Mouse (Mus musculus): ENCODE results near the gene Cela1. TPM values are rescaled to one million over a fixed set of nuclear protein-coding genes. Genes with fewer than 3 reads are reported as not detected.

Gene Cela1
- not detected for total RNA-seq (2021)
- long read RNA-seq, experiment 1 = 0 reads
- long read RNA-seq, experiment 2 = 0 reads

DNA sequence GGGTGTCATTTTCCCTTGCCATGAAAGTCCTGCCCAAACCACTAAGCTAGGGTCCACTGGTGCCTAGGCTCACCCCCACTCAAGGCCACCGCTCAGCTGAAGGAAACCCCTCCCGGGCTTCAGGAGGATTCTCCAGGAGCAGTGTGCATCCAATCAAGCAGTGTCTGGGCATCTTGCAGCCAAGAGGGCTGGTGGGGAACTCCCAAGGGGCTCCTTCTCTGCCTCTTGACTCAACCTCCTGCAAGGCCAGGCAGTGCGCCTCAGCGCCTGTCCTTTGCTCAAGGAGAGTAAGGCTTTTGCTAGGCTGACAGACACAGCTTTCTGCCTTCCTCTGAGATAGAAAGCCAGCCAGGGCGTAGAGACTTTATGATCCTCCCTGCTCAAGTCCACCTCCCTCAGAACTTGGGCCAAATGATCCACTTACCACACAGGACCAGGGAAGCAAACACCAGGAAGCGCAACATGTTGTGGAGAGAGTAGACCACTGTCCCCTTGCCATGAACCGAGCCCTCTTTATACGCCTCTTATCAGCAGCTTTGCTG lies at the start of gene Cela1:
Gene Cela1, minus strand, starts transcription at position 492 of the 542 bp plus-strand sequence.
- no peak for DNase-seq

DNA sequence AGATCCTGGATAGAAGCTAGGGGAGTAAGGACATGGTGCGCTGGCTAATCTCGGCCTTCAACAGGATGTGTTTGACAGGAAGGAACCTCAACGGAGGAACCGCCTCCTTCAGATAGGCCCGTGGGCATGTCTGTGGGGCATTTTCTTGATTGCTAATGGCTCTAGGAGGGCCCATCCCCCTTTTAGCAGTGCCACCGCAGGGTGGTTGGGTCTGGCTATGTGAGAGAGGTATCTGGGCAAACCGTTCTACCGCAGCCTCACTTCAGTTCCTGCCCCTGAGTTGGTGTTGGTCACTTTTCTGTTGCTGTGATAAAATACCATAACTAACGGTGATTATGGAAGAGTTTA lies 48.2 kb upstream of the Cela1 start:
- no peak for DNase-seq

DNA sequence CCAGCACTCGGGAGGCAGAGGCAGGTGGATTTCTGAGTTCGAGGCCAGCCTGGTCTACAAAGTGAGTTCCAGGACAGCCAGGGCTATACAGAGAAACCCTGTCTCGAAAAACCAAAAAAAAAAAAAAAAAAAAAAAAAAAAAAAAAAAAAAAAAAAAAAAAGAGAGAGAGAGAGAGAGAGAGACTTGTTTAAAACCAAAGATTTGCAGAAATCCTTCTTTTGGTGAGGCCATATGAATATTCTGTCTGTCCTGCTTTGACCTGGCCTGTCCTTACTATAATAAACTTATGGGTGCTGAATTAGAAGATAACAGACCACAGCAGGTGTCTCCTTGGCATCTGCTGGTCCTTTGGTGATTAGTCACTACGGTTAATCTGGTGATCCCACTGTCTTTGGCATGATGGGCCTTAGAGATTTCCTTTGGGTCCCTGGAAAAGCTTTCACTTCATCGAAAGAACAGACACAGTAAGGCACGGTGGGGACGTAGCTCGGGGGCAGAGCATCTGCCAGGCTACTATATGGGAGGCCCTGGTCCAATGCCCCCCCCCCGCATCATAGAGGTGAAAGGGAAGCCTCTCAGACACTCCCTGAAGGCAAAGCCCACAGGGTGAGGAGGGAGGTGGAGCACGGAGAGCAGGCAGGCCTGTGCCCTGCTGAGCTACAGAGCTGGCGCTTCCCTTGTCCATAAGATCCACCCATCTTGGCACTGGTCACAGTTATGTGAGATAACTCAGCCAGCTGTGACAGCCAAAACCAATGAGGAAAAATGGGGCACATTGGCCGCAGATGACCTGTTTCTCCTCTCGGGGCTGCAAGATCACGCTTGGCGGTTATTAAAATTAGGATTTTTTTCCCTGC lies 47.6 kb upstream of the Cela1 start:
- no peak for DNase-seq

DNA sequence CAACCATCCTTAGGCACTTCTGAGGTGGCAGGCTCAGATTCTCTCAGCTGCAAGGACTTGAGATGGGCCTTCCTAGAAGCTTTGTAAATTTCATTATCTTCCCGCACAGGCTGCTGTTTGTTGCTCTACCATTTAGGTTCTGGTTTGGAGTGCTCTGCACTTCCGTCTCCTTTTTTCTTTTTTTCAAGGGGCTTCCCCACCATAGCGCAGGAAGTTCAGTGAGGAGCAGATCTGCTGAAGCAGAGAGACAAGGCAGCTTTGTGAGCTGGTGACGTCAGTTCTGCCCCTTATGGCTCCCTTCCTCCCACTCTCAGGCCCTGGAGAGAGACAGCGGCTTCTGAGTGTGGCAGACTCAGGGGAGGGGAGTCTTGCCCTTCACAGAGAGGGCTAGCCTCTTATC lies 44.9 kb upstream of the Cela1 start:
- DNase-seq = no peak

DNA sequence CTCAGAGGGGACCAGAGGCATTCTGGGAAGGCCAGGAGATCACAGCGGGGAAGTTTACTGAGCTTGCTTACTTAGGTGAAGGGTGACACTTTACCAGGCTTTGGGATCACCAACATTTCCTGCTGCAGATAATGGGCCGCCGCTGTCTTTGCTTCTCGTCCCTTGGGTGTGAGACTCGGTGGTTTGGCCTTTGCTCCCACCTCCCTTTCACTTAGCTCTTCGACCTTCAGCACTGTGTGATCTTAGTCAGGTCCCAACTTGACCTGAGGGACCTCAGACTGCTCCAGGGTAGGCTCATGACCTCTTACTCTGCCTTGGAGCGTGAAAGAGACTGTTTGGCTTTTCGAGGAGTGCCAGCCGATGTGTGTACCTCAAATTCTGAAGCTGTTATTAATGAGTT lies 43.4 kb upstream of the Cela1 start:
- DNase-seq = no peak

DNA sequence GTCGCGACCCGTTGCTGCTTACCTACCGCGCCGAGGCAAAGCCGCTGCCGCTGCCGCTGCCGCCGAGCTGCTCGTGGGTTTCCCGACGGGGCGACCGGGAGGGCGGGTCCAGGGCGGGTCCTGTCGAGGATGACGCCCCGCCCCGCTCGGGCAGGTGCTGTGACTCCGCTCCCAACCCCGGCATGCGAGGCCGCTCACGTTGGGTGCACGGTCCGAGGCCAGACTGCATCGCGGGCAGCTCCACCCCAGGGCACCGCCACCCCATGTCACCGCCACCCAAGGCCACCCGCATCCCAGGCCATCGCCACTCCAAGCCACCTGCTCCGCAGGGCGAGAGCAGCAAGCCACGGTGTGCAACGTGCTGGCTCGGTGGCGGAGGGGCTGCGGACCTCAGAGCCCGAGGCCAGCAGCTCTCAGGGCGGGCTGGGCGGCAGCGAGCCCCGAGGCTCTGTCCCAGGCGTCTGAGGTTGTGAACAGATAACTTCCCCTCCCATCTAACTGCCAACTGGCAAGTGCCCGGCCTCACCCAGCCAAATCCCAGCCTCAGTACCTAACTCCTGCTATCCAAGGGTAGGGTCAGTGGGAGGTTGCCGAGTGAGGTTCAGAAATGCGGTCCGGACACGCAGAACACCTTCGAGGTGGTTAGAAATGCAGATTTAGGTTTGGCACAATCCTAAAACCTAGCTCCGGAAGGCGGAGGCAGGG lies 41.7 kb upstream of the Cela1 start, which contains the start of gene Galnt6:
Gene Galnt6, minus strand, starts transcription at position 96 of the 705 bp plus-strand sequence.
- peak; percentile 22 for DNase-seq

DNA sequence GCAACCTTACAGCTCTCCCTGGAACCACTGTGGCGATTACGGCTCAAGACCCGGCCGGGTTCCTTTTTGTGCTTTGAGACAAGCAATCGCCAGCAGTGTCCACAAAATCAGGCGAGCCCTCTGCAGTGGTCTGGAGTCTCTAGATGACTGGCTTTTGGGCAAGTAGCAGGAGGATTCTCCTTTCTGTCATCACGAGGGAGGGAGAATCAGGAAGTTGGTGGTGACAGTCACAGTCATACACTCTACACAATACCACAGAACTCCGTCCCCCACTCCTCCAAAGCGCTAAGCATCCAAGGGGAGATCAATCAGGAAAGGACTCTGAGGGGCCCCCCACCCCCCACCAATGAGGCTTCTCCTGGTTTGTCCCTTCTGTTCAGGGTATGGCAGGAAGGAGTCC lies 40.9 kb upstream of the Cela1 start:
- DNase-seq = no peak

DNA sequence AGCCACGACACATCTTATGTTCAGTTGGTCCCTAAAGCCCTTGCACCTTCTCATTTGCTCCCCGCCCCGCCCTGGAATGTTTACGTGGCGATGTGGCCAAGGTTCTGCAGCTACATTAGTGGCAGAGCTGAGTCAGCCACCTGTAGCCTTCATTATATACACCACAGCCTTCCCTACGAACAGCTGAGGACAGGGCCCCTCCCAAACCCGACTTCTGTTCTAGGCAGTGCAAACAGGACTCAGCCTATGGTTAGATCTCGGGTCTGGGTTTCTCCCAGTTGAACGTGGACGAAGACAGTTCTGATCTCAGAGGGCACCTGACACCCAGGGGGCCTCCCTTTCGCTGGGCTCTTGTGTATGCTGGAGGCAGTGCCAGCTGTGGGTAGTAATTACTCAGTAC lies 40.1 kb upstream of the Cela1 start:
- DNase-seq = no peak

DNA sequence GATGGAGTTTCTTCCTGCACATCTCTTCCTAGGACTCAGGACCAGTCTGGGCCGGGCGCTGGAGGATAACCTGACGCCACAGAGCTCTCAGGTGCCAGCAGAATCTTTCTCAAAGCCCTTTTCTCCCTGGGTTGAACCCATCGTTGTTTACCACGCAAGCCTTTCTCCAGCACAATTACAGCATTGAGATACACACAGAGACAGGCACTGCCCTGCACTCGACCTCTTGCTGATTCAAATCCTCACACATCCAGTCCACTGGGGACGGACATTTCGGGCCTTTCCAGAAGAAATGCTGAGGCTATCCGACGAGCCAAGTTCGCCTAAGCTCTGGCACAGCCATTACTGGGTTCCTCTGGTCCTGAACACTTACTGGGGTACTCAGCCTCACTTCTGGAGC lies 39.0 kb upstream of the Cela1 start:
- no peak for DNase-seq

DNA sequence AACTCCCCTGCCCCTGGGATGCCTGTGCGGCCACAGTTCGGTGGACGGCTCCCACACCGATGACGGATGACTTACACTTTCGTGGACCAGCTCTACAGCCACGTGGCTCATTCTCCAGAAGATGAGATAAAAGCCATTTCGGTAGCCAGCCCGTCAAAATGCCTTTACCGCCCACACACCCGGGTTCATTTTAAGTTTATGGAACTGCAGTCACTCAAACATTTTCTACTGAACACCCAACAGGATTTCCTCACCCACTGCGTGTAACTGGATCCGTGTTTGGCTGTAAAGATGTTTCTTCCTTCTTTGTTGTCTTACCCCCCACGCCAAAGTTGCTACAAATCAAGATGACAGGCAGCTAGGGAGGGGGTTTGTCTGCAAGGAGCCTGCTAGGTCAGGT lies 35.8 kb upstream of the Cela1 start:
- no peak for DNase-seq

DNA sequence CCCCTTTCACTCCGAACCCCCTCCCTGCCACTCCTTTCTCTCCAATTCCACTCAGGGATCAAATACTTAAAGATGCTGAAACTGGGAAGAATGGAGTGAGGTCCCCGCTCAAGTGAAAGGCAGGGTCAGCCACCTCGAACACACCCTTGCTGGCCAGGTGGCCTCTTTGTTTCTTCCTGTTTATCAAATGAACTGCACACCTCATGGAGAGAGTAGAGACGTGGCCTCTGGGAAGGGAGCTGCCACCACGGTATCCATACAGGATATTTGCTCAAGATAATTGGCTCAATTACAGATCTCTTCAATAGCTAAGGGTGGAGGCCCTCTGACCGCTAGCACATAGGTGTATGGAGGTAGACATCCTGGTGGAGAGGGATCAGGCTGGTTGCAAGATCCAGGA lies 34.8 kb upstream of the Cela1 start:
- no peak for DNase-seq

DNA sequence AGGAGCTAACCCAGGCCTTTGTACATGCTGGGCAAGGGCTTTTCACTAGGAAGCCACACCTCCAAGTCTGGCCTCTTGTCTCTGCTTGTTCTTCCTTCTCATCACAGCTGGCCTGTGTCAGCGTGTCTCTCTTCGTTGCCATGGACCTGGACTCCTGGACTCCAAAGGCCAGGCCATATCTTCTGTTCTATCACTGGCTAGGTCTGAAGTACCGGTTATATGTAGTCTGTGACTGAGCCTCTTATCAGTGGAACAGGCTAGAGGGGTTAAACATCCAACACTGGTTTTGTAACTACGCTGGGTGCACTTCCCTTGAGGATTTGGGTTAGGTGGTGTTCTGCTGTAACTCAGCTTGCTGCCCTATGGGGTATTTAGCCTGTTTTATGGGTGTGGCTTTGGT lies 34.3 kb upstream of the Cela1 start:
- DNase-seq = no peak

DNA sequence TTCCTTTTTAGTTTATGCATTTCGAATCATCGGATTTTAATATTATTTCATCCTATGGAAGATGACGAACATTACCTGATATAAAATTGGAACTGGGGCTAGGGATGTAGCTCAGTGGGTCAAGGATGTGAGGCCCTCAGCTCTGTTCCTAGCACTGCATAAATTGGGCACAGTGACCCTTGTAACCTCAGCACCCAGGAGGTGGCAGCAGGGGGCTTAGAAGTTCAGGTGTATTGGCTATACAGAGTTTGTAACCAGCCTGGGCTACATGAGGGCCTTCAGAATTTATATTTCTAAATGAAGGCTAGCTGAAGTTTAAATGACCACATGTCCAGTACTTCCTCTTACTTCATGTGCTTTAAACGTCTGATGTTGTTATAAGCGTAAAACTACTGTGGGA lies 33.7 kb upstream of the Cela1 start:
- DNase-seq = no peak

DNA sequence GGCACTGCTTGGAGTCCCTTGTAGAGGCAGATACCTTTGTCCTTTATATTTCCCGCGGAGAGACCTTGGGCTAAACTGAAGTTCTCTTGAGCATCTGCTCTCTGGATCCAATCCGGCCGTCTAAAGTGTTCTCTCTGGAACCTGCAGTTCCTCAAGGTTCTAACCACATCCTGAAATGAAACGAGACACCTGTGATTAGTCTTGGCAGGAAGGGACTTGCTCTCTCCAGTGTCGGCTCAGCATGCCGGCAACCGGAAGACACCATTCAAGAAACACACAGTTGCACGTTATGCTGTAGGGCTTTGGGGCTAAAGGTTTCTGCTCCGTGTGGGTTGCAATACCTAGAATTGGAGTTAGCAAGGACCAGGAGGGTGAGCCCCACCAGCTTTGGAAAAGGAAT lies 32.3 kb upstream of the Cela1 start:
- no peak for DNase-seq

DNA sequence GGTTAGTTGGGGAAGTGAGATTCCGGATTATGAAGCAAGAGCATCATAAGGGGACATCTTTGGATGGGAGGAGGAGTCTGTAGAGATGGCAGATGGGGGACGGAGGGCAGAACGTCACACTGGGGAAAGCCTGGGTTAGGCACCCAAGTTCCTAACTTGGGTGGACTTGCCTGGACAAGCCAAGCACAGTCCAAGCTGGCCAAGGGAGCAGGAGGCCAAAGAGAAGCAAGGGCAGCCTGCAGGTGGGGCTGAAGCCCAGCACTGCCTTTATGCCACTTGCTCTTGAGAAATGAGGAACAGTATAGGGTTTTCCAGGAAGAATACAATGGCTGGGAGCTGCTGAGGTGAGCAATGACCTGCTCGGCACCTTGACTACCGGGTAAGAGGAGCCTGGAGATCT lies 31.5 kb upstream of the Cela1 start:
- DNase-seq = no peak

DNA sequence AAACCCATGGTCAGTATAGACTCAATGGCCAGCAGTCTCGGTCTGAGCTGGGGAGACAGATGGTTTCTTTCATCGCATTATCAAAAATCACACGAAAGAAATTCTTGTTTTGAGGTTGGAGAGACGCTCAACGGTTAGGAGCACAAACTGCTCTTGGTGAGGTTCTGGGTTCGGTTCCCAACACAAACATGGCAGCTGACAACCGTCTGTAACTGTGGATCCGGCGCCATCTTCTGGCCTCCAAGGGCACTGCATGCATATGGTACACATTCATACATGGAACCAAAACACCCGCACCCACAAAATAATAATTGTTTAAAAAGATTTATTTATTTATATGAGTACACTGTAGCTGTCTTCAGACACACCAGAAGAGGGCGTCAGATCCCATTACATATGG lies 30.9 kb upstream of the Cela1 start:
- no peak for DNase-seq

DNA sequence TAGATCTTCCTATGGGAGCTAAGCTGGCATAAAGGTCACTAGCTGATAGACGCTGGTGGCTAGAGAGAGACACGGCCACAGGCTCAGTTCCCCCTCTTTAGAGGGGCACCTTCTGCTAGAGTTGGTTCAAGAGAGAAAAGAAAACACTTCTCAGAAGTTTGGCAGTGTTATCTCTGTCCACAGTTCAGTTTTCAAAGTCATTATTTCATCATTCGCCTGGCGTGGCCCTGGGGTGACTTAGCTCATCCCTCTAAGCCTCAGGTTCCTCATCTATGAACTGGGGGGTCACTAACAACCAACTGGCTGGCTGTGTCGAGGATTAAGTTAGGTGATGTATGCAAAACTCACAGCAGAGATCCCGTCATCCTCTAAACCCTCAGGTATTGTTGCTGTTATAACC lies 30.2 kb upstream of the Cela1 start:
- no peak for DNase-seq

DNA sequence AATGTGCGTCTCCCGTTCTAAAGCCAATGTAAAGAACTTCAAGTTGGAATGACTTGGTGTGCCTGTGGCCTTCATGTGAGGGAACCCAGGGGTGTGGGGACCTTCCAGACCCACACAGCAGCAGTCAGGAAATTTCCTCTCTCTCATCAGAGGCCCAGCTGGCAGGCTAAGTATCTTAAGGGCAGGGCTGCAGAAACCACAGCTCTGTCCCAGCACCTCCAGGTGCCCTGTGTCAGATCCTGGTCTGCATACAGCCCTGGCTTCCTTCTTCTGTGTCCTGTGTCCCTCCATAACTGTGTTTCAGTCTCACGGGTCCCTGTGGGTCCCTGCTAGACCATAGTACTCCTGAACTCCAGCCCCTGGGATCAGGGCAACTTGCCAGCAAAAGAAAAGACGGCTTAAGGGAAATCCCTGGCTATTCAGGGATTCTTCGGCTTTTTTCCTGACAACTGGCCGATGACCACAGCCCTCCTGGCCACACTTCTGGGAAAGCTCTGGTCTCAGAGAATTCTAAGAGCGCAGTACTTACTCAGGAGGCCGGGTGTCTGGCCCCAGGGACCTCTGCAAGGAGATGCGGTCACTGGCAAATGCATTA lies 27.8 kb upstream of the Cela1 start:
- no peak for DNase-seq

DNA sequence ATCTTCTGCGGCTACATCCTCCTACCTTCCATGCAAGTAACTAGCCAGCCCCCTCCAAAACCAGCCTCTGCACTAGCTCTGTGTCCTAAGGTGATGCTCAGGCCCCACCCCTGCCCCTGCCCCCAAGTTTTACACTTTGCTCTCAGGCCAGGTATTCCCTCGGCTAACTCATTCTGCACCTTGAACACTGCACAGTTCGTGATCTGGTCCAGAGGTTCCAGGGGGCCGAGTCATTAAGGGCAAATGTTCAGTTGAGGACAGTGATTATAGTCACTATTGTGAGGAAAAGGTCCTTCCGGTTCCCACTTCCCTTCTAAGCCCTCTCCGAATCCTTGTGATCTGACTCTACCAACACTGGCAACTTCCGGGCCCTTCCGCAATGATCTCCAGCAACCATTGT lies 26.7 kb upstream of the Cela1 start:
- no peak for DNase-seq

DNA sequence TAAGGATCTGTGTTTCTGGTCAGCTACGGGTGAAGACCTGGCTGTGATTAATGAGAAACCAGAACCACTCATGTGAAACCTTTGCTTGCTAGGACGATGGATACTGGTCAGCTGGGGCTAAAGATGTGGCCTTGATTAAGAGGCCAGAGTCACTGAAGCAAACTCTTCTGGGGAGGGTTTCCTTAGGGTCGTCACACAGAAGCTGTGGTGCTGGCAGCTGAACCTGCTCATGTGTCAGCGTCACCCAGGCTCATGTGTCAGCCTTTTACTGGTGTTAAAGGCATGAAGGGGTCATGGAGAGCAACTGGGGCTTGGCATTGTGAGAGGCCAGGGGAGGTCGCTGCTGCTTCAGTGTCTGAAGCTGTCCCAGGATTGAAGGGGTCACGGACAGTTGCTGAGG lies 23.1 kb upstream of the Cela1 start:
- no peak for DNase-seq

DNA sequence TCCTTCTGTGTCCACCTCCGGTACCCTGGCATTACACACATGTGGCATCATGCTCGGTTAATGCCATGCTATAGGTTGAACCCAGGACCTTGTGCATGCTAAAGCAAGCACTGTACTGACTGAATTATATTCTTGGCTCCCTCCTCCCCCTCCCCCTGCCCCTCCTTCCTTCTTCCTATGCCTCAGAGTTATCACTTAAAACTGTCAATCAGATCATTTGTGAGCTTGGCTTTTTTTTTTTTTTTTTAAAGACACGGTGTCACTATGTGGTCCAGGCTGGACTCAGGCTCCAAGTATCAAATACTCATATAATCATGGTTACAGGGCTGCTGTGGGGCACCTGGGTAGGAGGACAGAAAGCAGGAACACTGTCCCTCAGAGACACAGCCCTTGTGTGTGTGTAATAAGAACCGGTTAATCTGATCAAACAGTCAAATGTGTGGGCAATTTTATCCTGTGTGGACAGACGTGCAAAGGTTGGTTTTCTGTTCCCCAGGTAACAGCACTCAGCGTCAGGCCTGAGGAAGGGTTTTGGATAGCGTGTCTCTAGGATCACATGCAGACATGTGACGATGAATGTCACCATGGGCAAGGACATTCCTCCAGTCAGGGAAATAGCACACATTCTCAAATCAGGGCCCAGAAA lies 20.8 kb upstream of the Cela1 start:
- DNase-seq = no peak

DNA sequence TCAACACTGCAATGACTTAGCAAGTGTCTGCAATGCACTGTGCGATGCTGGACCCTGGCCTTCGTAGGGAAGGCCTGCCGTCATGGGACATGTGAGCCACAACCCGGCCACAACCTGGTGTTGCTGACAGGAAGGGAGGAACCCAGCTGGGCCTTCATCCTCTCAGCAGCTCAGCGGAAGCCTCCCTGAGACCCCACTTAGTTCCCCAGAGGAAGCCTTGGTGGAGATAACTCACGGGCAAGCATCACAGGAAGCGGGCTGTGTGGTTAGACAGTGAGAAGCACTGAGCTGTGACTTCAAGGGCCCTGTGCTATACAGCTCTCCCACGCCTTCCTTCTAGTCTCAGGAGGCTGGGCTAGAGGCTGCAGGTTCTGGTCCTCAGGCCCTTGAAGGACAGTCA lies 18.5 kb upstream of the Cela1 start:
- no peak for DNase-seq

DNA sequence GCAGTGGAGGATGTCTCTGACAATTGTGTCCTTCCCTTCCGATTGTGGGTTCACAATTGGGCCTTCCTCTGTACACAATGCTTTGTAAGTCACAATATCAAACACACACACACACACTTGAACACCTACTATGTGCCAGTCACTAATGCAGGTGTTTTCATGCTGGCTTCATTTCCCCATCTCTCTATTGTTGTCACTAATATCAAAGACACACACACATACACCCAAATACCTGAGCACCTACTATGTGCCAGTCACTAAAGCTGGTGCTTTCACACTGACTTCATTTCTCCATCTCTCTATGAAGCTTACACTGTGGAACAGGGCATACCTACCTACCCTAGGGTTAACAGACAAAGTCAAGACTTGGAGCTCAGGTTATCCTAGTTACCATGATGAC lies 17.7 kb upstream of the Cela1 start:
- DNase-seq = no peak

Data from gastrocnemius, postnatal 25 days (tissue).